Mouse (Mus musculus): ENCODE measurements around the gene P2rx1.

GRCm38 (mm10) chr11:73048030-73048876 is 49.4 kb downstream of the P2rx1 start:
- TF ChIP-seq GATA1 (IDR thresholded peaks at IDR 0.05; ENCODE audit: borderline replicate concordance, low read length), result no peak
- TF ChIP-seq FLI1 (IDR thresholded peaks at IDR 0.05; ENCODE audit: low read length), result no peak

All from megakaryocyte, embryonic 14.5 days (primary cell).